Mouse (Mus musculus): Measurements from ENCODE around the gene Phgdh.

- TF ChIP-seq CTCF (IDR thresholded peaks at IDR 0.05; ENCODE audit: extremely low read depth, insufficient read length, insufficient replicate concordance, low read depth, low read length), result no peak
- TF ChIP-seq POLR2A (IDR thresholded peaks at IDR 0.05; ENCODE audit: low read depth, low read length), result no peak
These were observed 16.2 kb upstream of the Phgdh start for GRCm38 (mm10) chr3:98356026-98356365.

Measured in small intestine, adult 2 months (tissue).